Mouse (Mus musculus): ENCODE measurements around the gene Commd9. TPM values are rescaled to one million over a fixed set of nuclear protein-coding genes. Genes with fewer than 3 reads are reported as not detected.

Commd9 gene
- polyA plus RNA-seq, 1 experiment from 2014 or later = 48.2 TPM

GRCm38 (mm10) chr2:101918518-101918917 is 32.5 kb downstream of the Commd9 start:
- Histone ChIP-seq H3K27ac (replicated peaks) (no peak overlapping the region), H3K27me3 (ENCODE audit: control insufficient read depth, insufficient read depth, low read length) (no peaks in the 10 kb centered on the region), H3K4me2 (replicated peaks; ENCODE audit: low read depth) (no peak overlapping the region), H3K9me3 (ENCODE audit: control insufficient read depth, low read length) (no peaks in the 10 kb centered on the region), H3K4me3 (ENCODE audit: low read depth, low read length) (no peak overlapping the region), H3K4me1 (replicated peaks; ENCODE audit: control insufficient read depth, insufficient read depth) (no peaks in the 10 kb centered on the region), H3K36me3 (ENCODE audit: control insufficient read depth, insufficient read depth, low read length) (no peaks in the 10 kb centered on the region), H3K9ac (ENCODE audit: low read length) (no peak overlapping the region)
- TF ChIP-seq CTCF (IDR thresholded peaks at IDR 0.05; ENCODE audit: low read depth) (no peak), EP300 (optimal IDR thresholded peaks at IDR 0.05) (no peak)
- DNase-seq (ENCODE audit: low spot score) (no peak), ATAC-seq (ENCODE audit: low FRiP score, low TSS enrichment) (no peak)
- 75% methylated on average over 7 of the region's 7 CpGs for WGBS

DNA sequence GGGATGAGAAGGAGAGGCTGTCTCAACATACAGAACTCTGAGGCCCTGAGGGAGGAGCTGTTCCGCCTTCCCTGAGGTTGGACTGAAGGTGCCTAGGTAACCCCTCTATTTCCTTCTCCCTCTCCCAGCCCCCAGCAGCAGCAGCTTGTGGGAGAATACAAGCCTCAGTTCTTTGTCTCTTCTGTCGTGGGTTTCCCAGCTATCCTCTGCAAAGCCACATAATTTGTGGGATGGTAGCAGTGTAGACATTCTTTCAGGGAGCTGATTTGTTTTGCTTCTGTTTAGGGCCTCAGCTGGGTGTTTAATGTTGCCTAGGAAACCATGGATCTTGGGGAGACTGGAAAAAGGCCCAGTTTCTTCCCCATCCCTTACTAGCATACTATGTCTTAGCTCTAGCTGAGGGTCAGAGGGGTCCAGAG is 34.1 kb downstream of the Commd9 start:
- Histone ChIP-seq H3K4me3 (ENCODE audit: low read depth, low read length) (no peak overlapping the region), H3K4me1 (replicated peaks; ENCODE audit: control insufficient read depth, insufficient read depth) (no peaks in the 10 kb centered on the region), H3K27me3 (ENCODE audit: control insufficient read depth, insufficient read depth, low read length) (no peaks in the 10 kb centered on the region), H3K36me3 (ENCODE audit: control insufficient read depth, insufficient read depth, low read length) (no peaks in the 10 kb centered on the region), H3K4me2 (replicated peaks; ENCODE audit: low read depth) (no peak overlapping the region), H3K9me3 (ENCODE audit: control insufficient read depth, low read length) (no peaks in the 10 kb centered on the region), H3K9ac (ENCODE audit: low read length) (no peak overlapping the region), H3K27ac (replicated peaks) (no peak overlapping the region)
- WGBS = 53% methylated on average over 2 of the region's 2 CpGs
- DNase-seq (ENCODE audit: low spot score) (peak; percentile 19), ATAC-seq (ENCODE audit: low FRiP score, low TSS enrichment) (no peak)
- TF ChIP-seq CTCF (IDR thresholded peaks at IDR 0.05; ENCODE audit: low read depth) (peak; percentile 39; the same call in 1 of the 2 replicates), EP300 (optimal IDR thresholded peaks at IDR 0.05) (no peak)

- WGBS = 84% methylated on average over 4 of the region's 4 CpGs
- DNase-seq (ENCODE audit: low spot score) = no peak
- H3K9me3 ChIP-seq (ENCODE audit: control insufficient read depth, low read length) = no peaks in the 10 kb centered on the region
- no peak for TF ChIP-seq EP300 (optimal IDR thresholded peaks at IDR 0.05)
- TF ChIP-seq CTCF (IDR thresholded peaks at IDR 0.05; ENCODE audit: low read depth) = no peak
- no peak overlapping the region for H3K27ac ChIP-seq (replicated peaks)
- H3K4me3 ChIP-seq (ENCODE audit: low read depth, low read length) = no peak overlapping the region
- no peaks in the 10 kb centered on the region for H3K27me3 ChIP-seq (ENCODE audit: control insufficient read depth, insufficient read depth, low read length)
- no peak for ATAC-seq (ENCODE audit: low FRiP score, low TSS enrichment)
- H3K9ac ChIP-seq (ENCODE audit: low read length) = no peak overlapping the region
- H3K4me2 ChIP-seq (replicated peaks; ENCODE audit: low read depth) = no peak overlapping the region
- H3K4me1 ChIP-seq (replicated peaks; ENCODE audit: control insufficient read depth, insufficient read depth) = no peaks in the 10 kb centered on the region
- no peaks in the 10 kb centered on the region for H3K36me3 ChIP-seq (ENCODE audit: control insufficient read depth, insufficient read depth, low read length)
Observed at GRCm38 (mm10) chr2:101922302-101922701, 36.3 kb downstream of the Commd9 start.

GRCm38 (mm10) chr2:101923181-101923580 is 37.1 kb downstream of the Commd9 start:
- no peak for TF ChIP-seq EP300 (optimal IDR thresholded peaks at IDR 0.05)
- TF ChIP-seq CTCF (IDR thresholded peaks at IDR 0.05; ENCODE audit: low read depth) = no peak
- Histone ChIP-seq H3K4me3 (ENCODE audit: low read depth, low read length) (no peak overlapping the region), H3K9ac (ENCODE audit: low read length) (no peak overlapping the region), H3K27ac (replicated peaks) (0 out of 2 replicates have a peak overlapping the region, but pooled peaks have one; percentile 35), H3K4me1 (replicated peaks; ENCODE audit: control insufficient read depth, insufficient read depth) (no peaks in the 10 kb centered on the region), H3K9me3 (ENCODE audit: control insufficient read depth, low read length) (no peaks in the 10 kb centered on the region), H3K27me3 (ENCODE audit: control insufficient read depth, insufficient read depth, low read length) (no peaks in the 10 kb centered on the region), H3K4me2 (replicated peaks; ENCODE audit: low read depth) (peak overlapping the region; percentile 11; the same call in 1 of the 2 replicates), H3K36me3 (ENCODE audit: control insufficient read depth, insufficient read depth, low read length) (no peaks in the 10 kb centered on the region)
- DNase-seq (ENCODE audit: low spot score) (peak; percentile 78), ATAC-seq (ENCODE audit: low FRiP score, low TSS enrichment) (peak; percentile 88)
- 47% methylated on average over 4 of the region's 4 CpGs for WGBS

DNA sequence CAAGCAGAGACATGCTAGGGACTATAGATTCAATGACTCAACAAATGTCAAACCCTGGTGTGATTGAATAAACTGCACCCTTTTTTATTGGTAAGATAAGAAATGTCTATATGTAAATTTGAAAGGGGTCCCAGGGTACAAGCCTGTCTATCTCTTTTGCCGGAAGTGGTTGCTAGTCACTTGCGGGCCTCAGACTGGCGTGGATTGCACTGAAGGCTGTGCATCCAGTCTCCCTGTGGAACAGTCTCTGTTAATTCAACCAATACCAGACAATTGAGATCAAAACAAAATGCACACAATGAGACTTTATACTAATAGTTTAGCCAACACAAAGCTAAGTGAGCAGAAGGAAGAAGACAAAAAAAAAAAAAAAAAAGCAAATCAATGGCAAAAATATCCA is 39.1 kb downstream of the Commd9 start:
- no peaks in the 10 kb centered on the region for H3K9me3 ChIP-seq (ENCODE audit: control insufficient read depth, low read length)

DNA sequence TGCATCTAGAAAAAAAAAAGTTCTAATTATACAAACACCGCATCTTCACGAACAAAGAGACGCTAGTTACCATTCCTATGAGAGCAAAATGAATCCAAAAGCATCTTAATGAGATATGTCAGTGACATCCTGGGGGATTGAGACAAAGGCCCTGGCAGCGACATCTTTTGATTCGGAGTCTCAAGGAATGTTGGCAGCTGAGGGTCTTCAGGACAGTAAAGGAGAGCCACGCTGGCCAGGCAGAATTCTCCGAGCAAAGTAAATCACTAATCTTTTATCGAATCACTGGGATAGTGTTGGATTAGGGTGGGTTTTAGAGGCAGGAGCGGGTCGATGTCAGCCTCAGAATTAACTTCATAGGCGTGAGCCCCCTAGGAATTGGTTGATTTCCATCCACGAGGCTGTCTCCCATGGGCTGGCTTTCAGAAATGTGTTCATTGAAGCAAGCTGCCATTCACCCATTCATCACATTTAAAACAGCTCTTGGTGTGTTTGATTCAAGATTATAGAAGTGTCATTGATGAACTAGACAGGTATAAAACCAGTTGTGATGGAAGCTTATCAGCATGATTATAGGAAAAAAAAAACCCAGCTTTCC is 39.6 kb downstream of the Commd9 start:
- ATAC-seq (ENCODE audit: low FRiP score, low TSS enrichment) (no peak), DNase-seq (ENCODE audit: low spot score) (no peak)
- WGBS = 87% methylated on average over 12 of the region's 12 CpGs
- Histone ChIP-seq H3K27ac (replicated peaks) (no peak overlapping the region), H3K4me2 (replicated peaks; ENCODE audit: low read depth) (no peak overlapping the region), H3K27me3 (ENCODE audit: control insufficient read depth, insufficient read depth, low read length) (no peaks in the 10 kb centered on the region), H3K9ac (ENCODE audit: low read length) (no peak overlapping the region), H3K4me3 (ENCODE audit: low read depth, low read length) (no peak overlapping the region), H3K36me3 (ENCODE audit: control insufficient read depth, insufficient read depth, low read length) (no peaks in the 10 kb centered on the region), H3K9me3 (ENCODE audit: control insufficient read depth, low read length) (no peaks in the 10 kb centered on the region), H3K4me1 (replicated peaks; ENCODE audit: control insufficient read depth, insufficient read depth) (no peaks in the 10 kb centered on the region)
- TF ChIP-seq EP300 (optimal IDR thresholded peaks at IDR 0.05) = no peak
- no peak for TF ChIP-seq CTCF (IDR thresholded peaks at IDR 0.05; ENCODE audit: low read depth)

More for the DNA sequence above, 39.1 kb downstream of the Commd9 start:
- Histone ChIP-seq H3K27ac (replicated peaks) (no peak overlapping the region), H3K9ac (ENCODE audit: low read length) (no peak overlapping the region), H3K4me3 (ENCODE audit: low read depth, low read length) (no peak overlapping the region), H3K36me3 (ENCODE audit: control insufficient read depth, insufficient read depth, low read length) (no peaks in the 10 kb centered on the region), H3K4me2 (replicated peaks; ENCODE audit: low read depth) (no peak overlapping the region), H3K27me3 (ENCODE audit: control insufficient read depth, insufficient read depth, low read length) (no peaks in the 10 kb centered on the region), H3K4me1 (replicated peaks; ENCODE audit: control insufficient read depth, insufficient read depth) (no peaks in the 10 kb centered on the region)
- DNase-seq (ENCODE audit: low spot score) (no peak), ATAC-seq (ENCODE audit: low FRiP score, low TSS enrichment) (no peak)
- 78% methylated on average over 3 of the region's 3 CpGs for WGBS
- TF ChIP-seq CTCF (IDR thresholded peaks at IDR 0.05; ENCODE audit: low read depth) (no peak), EP300 (optimal IDR thresholded peaks at IDR 0.05) (no peak)

Measured in stomach, postnatal 0 days (tissue).